Mouse (Mus musculus): Measurements from ENCODE around the gene Ttc6. TPM values are rescaled to one million over a fixed set of nuclear protein-coding genes. Genes with fewer than 3 reads are reported as not detected.

Ttc6 gene
- polyA plus RNA-seq, 1 experiment from 2014 or later: 2.6 TPM

- no peak for ATAC-seq
- H3K4me3 ChIP-seq (replicated peaks): peak overlapping the region; percentile 6; the same call in 1 of the 2 replicates
- no peaks in the 10 kb centered on the region for H3K36me3 ChIP-seq
- 2% methylated on average over 9 of the region's 9 CpGs for WGBS
- no peaks in the 10 kb centered on the region for H3K9me3 ChIP-seq
- H3K27me3 ChIP-seq: peaks cover 100% of the 10 kb centered on the region
- no peak overlapping the region for H3K27ac ChIP-seq
- no peak overlapping the region for H3K4me2 ChIP-seq (replicated peaks)
- no peak overlapping the region for H3K9ac ChIP-seq (replicated peaks)
- H3K4me1 ChIP-seq (replicated peaks): peaks cover 26% of the 10 kb centered on the region
Measured at GRCm38 (mm10) chr12:57547890-57548289, 16.0 kb upstream of the Ttc6 start.

GRCm38 (mm10) chr12:57548352-57548980 is 15.4 kb upstream of the Ttc6 start:
- Histone ChIP-seq H3K36me3 (no peaks in the 10 kb centered on the region), H3K4me3 (replicated peaks) (peak overlapping the region; percentile 6; the same call in 1 of the 2 replicates), H3K4me1 (replicated peaks) (peaks cover 21% of the 10 kb centered on the region), H3K9ac (replicated peaks) (no peak overlapping the region), H3K4me2 (replicated peaks) (0 out of 2 replicates have a peak overlapping the region, but pooled peaks have one; percentile 3), H3K9me3 (no peaks in the 10 kb centered on the region), H3K27ac (no peak overlapping the region), H3K27me3 (peaks cover 100% of the 10 kb centered on the region)
- ATAC-seq: no peak
- WGBS: under 1% methylated on average over 20 of the region's 20 CpGs

- Histone ChIP-seq H3K4me2 (replicated peaks) (peak overlapping the region; percentile 26; the same call in 1 of the 2 replicates), H3K36me3 (no peaks in the 10 kb centered on the region), H3K9ac (replicated peaks) (no peak overlapping the region), H3K27ac (no peak overlapping the region), H3K4me3 (replicated peaks) (0 out of 2 replicates have a peak overlapping the region, but pooled peaks have one; percentile 2), H3K4me1 (replicated peaks) (peaks cover 21% of the 10 kb centered on the region), H3K27me3 (peaks cover 100% of the 10 kb centered on the region), H3K9me3 (no peaks in the 10 kb centered on the region)
- peak; percentile 7; the same call in 1 of the 2 replicates for ATAC-seq
- WGBS: 2% methylated on average over 25 of the region's 25 CpGs
Measured at GRCm38 (mm10) chr12:57548981-57549666, 14.8 kb upstream of the Ttc6 start.

- no peak overlapping the region for H3K9ac ChIP-seq (replicated peaks)
- peak overlapping the region; percentile 26 for H3K4me2 ChIP-seq (replicated peaks)
- under 1% methylated on average over 15 of the region's 15 CpGs for WGBS
- H3K4me1 ChIP-seq (replicated peaks): peaks cover 21% of the 10 kb centered on the region
- H3K4me3 ChIP-seq (replicated peaks): 0 out of 2 replicates have a peak overlapping the region, but pooled peaks have one; percentile 2
- peaks cover 100% of the 10 kb centered on the region for H3K27me3 ChIP-seq
- no peak for ATAC-seq
- no peaks in the 10 kb centered on the region for H3K36me3 ChIP-seq
- no peaks in the 10 kb centered on the region for H3K9me3 ChIP-seq
- H3K27ac ChIP-seq: no peak overlapping the region
Measured at GRCm38 (mm10) chr12:57549667-57550160, 14.2 kb upstream of the Ttc6 start.

- no peaks in the 10 kb centered on the region for H3K36me3 ChIP-seq
- H3K4me3 ChIP-seq (replicated peaks): no peak overlapping the region
- H3K9me3 ChIP-seq: no peaks in the 10 kb centered on the region
- peaks cover 100% of the 10 kb centered on the region for H3K27me3 ChIP-seq
- no peak overlapping the region for H3K27ac ChIP-seq
- ATAC-seq: no peak
- peak overlapping the region; percentile 26 for H3K4me2 ChIP-seq (replicated peaks)
- peaks cover 19% of the 10 kb centered on the region for H3K4me1 ChIP-seq (replicated peaks)
- 1% methylated on average over 31 of the region's 31 CpGs for WGBS
- H3K9ac ChIP-seq (replicated peaks): no peak overlapping the region
Measured at GRCm38 (mm10) chr12:57550181-57550808, 13.6 kb upstream of the Ttc6 start.

GRCm38 (mm10) chr12:57550881-57551280 is 13.0 kb upstream of the Ttc6 start:
- Histone ChIP-seq H3K27ac (no peak overlapping the region), H3K4me1 (replicated peaks) (peaks cover 15% of the 10 kb centered on the region), H3K36me3 (no peaks in the 10 kb centered on the region), H3K9ac (replicated peaks) (no peak overlapping the region), H3K4me3 (replicated peaks) (no peak overlapping the region), H3K27me3 (peaks cover 100% of the 10 kb centered on the region), H3K4me2 (replicated peaks) (0 out of 2 replicates have a peak overlapping the region, but pooled peaks have one; percentile 26), H3K9me3 (no peaks in the 10 kb centered on the region)
- WGBS: 4% methylated on average over 8 of the region's 8 CpGs
- no peak for ATAC-seq

GRCm38 (mm10) chr12:57552286-57552685 is 11.6 kb upstream of the Ttc6 start:
- H3K4me1 ChIP-seq (replicated peaks): peaks cover 6% of the 10 kb centered on the region
- no peak overlapping the region for H3K9ac ChIP-seq (replicated peaks)
- no peak overlapping the region for H3K4me3 ChIP-seq (replicated peaks)
- H3K4me2 ChIP-seq (replicated peaks): no peak overlapping the region
- 11% methylated on average over 3 of the region's 3 CpGs for WGBS
- no peaks in the 10 kb centered on the region for H3K36me3 ChIP-seq
- H3K27ac ChIP-seq: no peak overlapping the region
- ATAC-seq: no peak
- H3K27me3 ChIP-seq: peaks cover 92% of the 10 kb centered on the region
- H3K9me3 ChIP-seq: no peaks in the 10 kb centered on the region

- H3K4me3 ChIP-seq (replicated peaks): no peak overlapping the region
- H3K36me3 ChIP-seq: no peaks in the 10 kb centered on the region
- 28% methylated on average over 3 of the region's 3 CpGs for WGBS
- no peak overlapping the region for H3K9ac ChIP-seq (replicated peaks)
- H3K27me3 ChIP-seq: peaks cover 74% of the 10 kb centered on the region
- no peaks in the 10 kb centered on the region for H3K9me3 ChIP-seq
- H3K27ac ChIP-seq: no peak overlapping the region
- peaks cover 6% of the 10 kb centered on the region for H3K4me1 ChIP-seq (replicated peaks)
- no peak for ATAC-seq
- no peak overlapping the region for H3K4me2 ChIP-seq (replicated peaks)
Measured at GRCm38 (mm10) chr12:57554091-57554490, 9.8 kb upstream of the Ttc6 start.

- Histone ChIP-seq H3K27me3 (peaks cover 34% of the 10 kb centered on the region), H3K4me3 (replicated peaks) (no peak overlapping the region), H3K4me2 (replicated peaks) (no peak overlapping the region), H3K27ac (no peak overlapping the region), H3K36me3 (no peaks in the 10 kb centered on the region), H3K9me3 (no peaks in the 10 kb centered on the region), H3K9ac (replicated peaks) (no peak overlapping the region), H3K4me1 (replicated peaks) (peaks cover 8% of the 10 kb centered on the region)
- no peak for ATAC-seq
- 41% methylated on average over 9 of the region's 9 CpGs for WGBS
Measured at GRCm38 (mm10) chr12:57571773-57572172, 7.9 kb downstream of the Ttc6 start.

GRCm38 (mm10) chr12:57572415-57572814 is 8.5 kb downstream of the Ttc6 start:
- Histone ChIP-seq H3K9me3 (no peaks in the 10 kb centered on the region), H3K9ac (replicated peaks) (no peak overlapping the region), H3K36me3 (no peaks in the 10 kb centered on the region), H3K27ac (no peak overlapping the region), H3K4me2 (replicated peaks) (no peak overlapping the region), H3K4me3 (replicated peaks) (no peak overlapping the region), H3K27me3 (peaks cover 34% of the 10 kb centered on the region), H3K4me1 (replicated peaks) (peaks cover 8% of the 10 kb centered on the region)
- no peak for ATAC-seq

- 1% methylated on average over 79 of the region's 81 CpGs for WGBS
- Histone ChIP-seq H3K4me3 (replicated peaks) (peak overlapping the region; percentile 50), H3K4me1 (replicated peaks) (peaks cover 8% of the 10 kb centered on the region), H3K36me3 (no peaks in the 10 kb centered on the region), H3K9me3 (no peaks in the 10 kb centered on the region), H3K4me2 (replicated peaks) (peak overlapping the region; percentile 76), H3K27ac (no peak overlapping the region), H3K9ac (replicated peaks) (peak overlapping the region; percentile 62), H3K27me3 (peaks cover 34% of the 10 kb centered on the region)
- peak; percentile 96 for ATAC-seq
Measured at GRCm38 (mm10) chr12:57575931-57576628, 12.2 kb downstream of the Ttc6 start.

Data from midbrain, embryonic 13.5 days (tissue).